Mouse (Mus musculus) heart, postnatal 10 days (tissue): ENCODE data around the gene Il1a. TPM values are rescaled to one million over a fixed set of nuclear protein-coding genes. Genes with fewer than 3 reads are reported as not detected.

Source experiments
- DNase-seq, 2 experiments: peaks; one replicate each; pipeline ENCODE4 v3.0.0; 2021
- intact Hi-C: fragments of 180-260 bp; cut with DNase I; formaldehyde crosslinking; loops from one replicate; pipeline ENCODE4 v1.15.1; 2025
- total RNA-seq, 2 experiments: library from RNA; stranded (reverse); gene quantifications; 2 replicates each; pipeline ENCODE4 v1.2.3; 2021

The Il1a gene
- under 1 TPM in 1 of 2 experiments, not detected in 1; 0.12 TPM for total RNA-seq

- intact Hi-C loops, result no loop called here
- no peak for DNase-seq
These were observed at the start of gene Il1a for GRCm38 (mm10) chr2:129309836-129310235. TSS of gene Il1a (minus strand) at chr2:129309972.

GRCm38 (mm10) chr2:129338138-129338621 is 28.4 kb upstream of the Il1a start:
- peak; percentile 12 to 33 for DNase-seq
- intact Hi-C loops, result no loop called here

GRCm38 (mm10) chr2:129333471-129333870 is 23.7 kb upstream of the Il1a start:
- no peak for DNase-seq
- intact Hi-C loops, result no loop called here

- peak in 1 of 2 experiments; percentile 13 for DNase-seq
- intact Hi-C loops, result no loop called here
These were observed 20.8 kb upstream of the Il1a start for GRCm38 (mm10) chr2:129330540-129330939.

- no peak for DNase-seq
- intact Hi-C loops, result no loop called here
These were observed 20.3 kb upstream of the Il1a start for GRCm38 (mm10) chr2:129330024-129330423.

- no peak for DNase-seq
- intact Hi-C loops, result no loop called here
These were observed 18.5 kb upstream of the Il1a start for GRCm38 (mm10) chr2:129328238-129328637.

GRCm38 (mm10) chr2:129324216-129324615 is 14.4 kb upstream of the Il1a start:
- no peak for DNase-seq
- intact Hi-C loops, result no loop called here

- intact Hi-C loops, result no loop called here
- DNase-seq, result no peak
These were observed 12.4 kb upstream of the Il1a start for GRCm38 (mm10) chr2:129322117-129322635.

GRCm38 (mm10) chr2:129320033-129320605 is 10.3 kb upstream of the Il1a start:
- intact Hi-C loops, result no loop called here
- no peak for DNase-seq

- intact Hi-C loops, result no loop called here
- DNase-seq, result no peak
These were observed 6.1 kb upstream of the Il1a start for GRCm38 (mm10) chr2:129315831-129316230.

- no peak for DNase-seq
- intact Hi-C loops, result no loop called here
These were observed 5.1 kb upstream of the Il1a start for GRCm38 (mm10) chr2:129314880-129315279.

- DNase-seq, result no peak
- intact Hi-C loops, result no loop called here
These were observed 4.2 kb upstream of the Il1a start for GRCm38 (mm10) chr2:129313934-129314333.

- intact Hi-C loops, result no loop called here
- no peak for DNase-seq
These were observed 3.8 kb downstream of the Il1a start for GRCm38 (mm10) chr2:129306020-129306419.

GRCm38 (mm10) chr2:129297589-129297982 is 12.2 kb downstream of the Il1a start:
- no peak for DNase-seq
- intact Hi-C loops, result loop anchor here (2.0 to 5.0 kb wide), 2 partner anchors 85 to 111 kb away; no protein-coding TSS in a partner anchor

GRCm38 (mm10) chr2:129296671-129297588 is 12.8 kb downstream of the Il1a start, which contains the start of gene Ckap2l:
TSS of gene Ckap2l (minus strand) at chr2:129297212.
- intact Hi-C loops, result loop anchor here (2.0 to 5.0 kb wide), 2 partner anchors 85 to 112 kb away; no protein-coding TSS in a partner anchor
- DNase-seq, result peak; percentile 99 to 100

GRCm38 (mm10) chr2:129296086-129296485 is 13.7 kb downstream of the Il1a start:
- intact Hi-C loops, result loop anchor here (2.0 to 5.0 kb wide), 2 partner anchors 86 to 113 kb away; no protein-coding TSS in a partner anchor

GRCm38 (mm10) chr2:129295075-129295474 is 14.7 kb downstream of the Il1a start:
- intact Hi-C loops, result loop anchor here (5.0 kb wide), 1 partner anchor 87 kb away; no protein-coding TSS in a partner anchor
- no peak for DNase-seq

More at GRCm38 (mm10) chr2:129296086-129296485, 13.7 kb downstream of the Il1a start:
- no peak for DNase-seq

GRCm38 (mm10) chr2:129273823-129274222 is 35.9 kb downstream of the Il1a start:
- intact Hi-C loops, result no loop called here
- no peak for DNase-seq

GRCm38 (mm10) chr2:129270621-129271020 is 39.2 kb downstream of the Il1a start:
- intact Hi-C loops, result no loop called here
- DNase-seq, result no peak

GRCm38 (mm10) chr2:129269986-129270385 is 39.8 kb downstream of the Il1a start:
- no peak for DNase-seq
- intact Hi-C loops, result no loop called here

GRCm38 (mm10) chr2:129269161-129269643 is 40.6 kb downstream of the Il1a start:
- DNase-seq, result no peak
- intact Hi-C loops, result no loop called here
